Mouse (Mus musculus) CH12.LX (cell line): ENCODE data around the gene Tedc1. TPM values are rescaled to one million over a fixed set of nuclear protein-coding genes. Genes with fewer than 3 reads are reported as not detected.

Experiments used
- DNase-seq: peaks from one replicate; pipeline ENCODE4 v3.0.0-alpha.2; 2013; ENCODE audit errors: extremely low read depth
- H3K27ac ChIP-seq: 2 replicates; pipeline ENCODE4 v1.5.1; 2012; ENCODE audit warnings: low read depth, mild to moderate bottlenecking, control low read depth, moderate library complexity; ENCODE audit not compliant: insufficient read depth
- H3K27me3 ChIP-seq: replicated peaks from 2 replicates; pipeline ENCODE3; 2012; ENCODE audit warnings: inconsistent platforms
- H3K36me3 ChIP-seq, 2 experiments: replicated peaks in 1 of 2; 2 replicates each; pipeline versions ENCODE3 to v1.6.1; 2012; ENCODE audit warnings: inconsistent platforms in 1 of 2, low read length in 1 of 2, mild to moderate bottlenecking in 1 of 2, mixed read lengths in 1 of 2, moderate library complexity in 1 of 2; ENCODE audit not compliant: control insufficient read depth in 1 of 2, insufficient read depth in 1 of 2
- H3K4me1 ChIP-seq, 2 experiments: 2 replicates each; pipeline ENCODE4 v1.6.1; 2012; ENCODE audit warnings: inconsistent platforms in 1 of 2, moderate library complexity in 1 of 2; ENCODE audit not compliant: insufficient read depth in 2 of 2, control insufficient read depth in 1 of 2
- H3K4me2 ChIP-seq: 2 replicates; pipeline ENCODE4 v1.6.1; 2012; ENCODE audit warnings: low read depth, mild to moderate bottlenecking, control low read depth; ENCODE audit not compliant: poor library complexity, insufficient read depth, severe bottlenecking
- H3K4me3 ChIP-seq, 3 experiments: fragments of 150-350 bp in 1 of 3; sonication (generic) in 1 of 3; replicated peaks in 1 of 3; 2 replicates each; pipeline versions ENCODE3 to v1.5.1; 2011 to 2012; ENCODE audit warnings: low read depth in 2 of 3, low read length in 2 of 3, mild to moderate bottlenecking in 2 of 3, moderate library complexity in 2 of 3, control low read depth in 1 of 3, improper control_type of control experiment in 1 of 3, inconsistent platforms in 1 of 3, mixed read lengths in 1 of 3; ENCODE audit not compliant: poor library complexity in 1 of 3
- H3K79me2 ChIP-seq: replicated peaks from 2 replicates; pipeline ENCODE4 v1.6.1; 2012; ENCODE audit warnings: mild to moderate bottlenecking, moderate library complexity; ENCODE audit not compliant: control insufficient read depth, poor library complexity, insufficient read depth, severe bottlenecking; ENCODE audit errors: extremely low read depth
- H3K9ac ChIP-seq: 2 replicates; pipeline ENCODE4 v1.6.1; 2012; ENCODE audit warnings: low read depth, mild to moderate bottlenecking, control low read depth, moderate library complexity; ENCODE audit not compliant: insufficient read depth
- H3K9me3 ChIP-seq: replicated peaks from 2 replicates; pipeline ENCODE3; 2012; ENCODE audit warnings: low read length, inconsistent platforms, mixed read lengths
- GABPA ChIP-seq: IDR thresholded peaks from 2 replicates; pipeline ENCODE4 v1.6.1; 2012; ENCODE audit warnings: low read depth, low read length, improper control_type of control experiment, inconsistent platforms; ENCODE audit not compliant: insufficient replicate concordance
- IRF4 ChIP-seq: IDR thresholded peaks from 2 replicates; pipeline ENCODE4 v1.6.1; 2014; ENCODE audit warnings: low read depth, mild to moderate bottlenecking, inconsistent platforms, low read length, improper control_type of control experiment
- MAX ChIP-seq: IDR thresholded peaks from 2 replicates; pipeline ENCODE4 v1.6.1; 2011; ENCODE audit warnings: low read length, improper control_type of control experiment
- MAZ ChIP-seq: IDR thresholded peaks from 2 replicates; pipeline ENCODE4 v1.6.1; 2012; ENCODE audit warnings: low read depth, mild to moderate bottlenecking, inconsistent platforms, low read length, improper control_type of control experiment, moderate library complexity
- MEF2A ChIP-seq: IDR thresholded peaks from 2 replicates; pipeline ENCODE4 v1.6.1; 2014; ENCODE audit warnings: low read depth, mild to moderate bottlenecking, inconsistent platforms, low read length, improper control_type of control experiment, borderline replicate concordance
- POLR2A ChIP-seq: IDR thresholded peaks from 2 replicates; pipeline ENCODE4 v1.6.1; 2011; ENCODE audit warnings: low read depth, mild to moderate bottlenecking, improper control_type of control experiment, low read length
- RCOR1 ChIP-seq: conservative IDR thresholded peaks from 2 replicates; pipeline ENCODE4 v1.6.1; 2012; ENCODE audit warnings: low read depth, mild to moderate bottlenecking, inconsistent platforms, low read length, improper control_type of control experiment
- SMC3 ChIP-seq: IDR thresholded peaks from 2 replicates; pipeline ENCODE4 v1.6.1; 2011; ENCODE audit warnings: low read depth, low read length, improper control_type of control experiment
- TBP ChIP-seq: conservative IDR thresholded peaks from 2 replicates; pipeline ENCODE4 v1.6.1; 2011; ENCODE audit warnings: low read depth, low read length, improper control_type of control experiment
- USF2 ChIP-seq: conservative IDR thresholded peaks from 2 replicates; pipeline ENCODE4 v1.6.1; 2011; ENCODE audit warnings: low read depth, low read length, improper control_type of control experiment
- ZC3H11A ChIP-seq: IDR thresholded peaks from 2 replicates; pipeline ENCODE4 v1.6.1; 2012; ENCODE audit warnings: low read depth, mild to moderate bottlenecking, inconsistent platforms, low read length, improper control_type of control experiment
- dilution Hi-C: fragments of 300-500 bp; cut with MboI; formaldehyde crosslinking; loops from 2 replicates; pipeline ENCODE4 v1.14.3; 2020; ENCODE audit warnings: low sequenced_read_pairs; ENCODE audit not compliant: extremely low pct_unique_long_range_greater_than_20kb, extremely low pct_ligation_motif_present
- in situ Hi-C: fragments of 300-500 bp; cut with MboI; formaldehyde crosslinking; loops from 3 replicates; pipeline ENCODE4 v1.14.3; 2019; ENCODE audit warnings: low sequenced_read_pairs, low pct_ligation_motif_present, low pct_unique_long_range_greater_than_20kb, mixed read lengths
- polyA plus RNA-seq: library from polyadenylated mRNA; unstranded; fragments of >175 nt; gene quantifications from 2 replicates; pipeline ENCODE4 v1.2.1, GENCODE M21; 2012; ENCODE audit warnings: low read depth; ENCODE audit not compliant: insufficient read length
- total RNA-seq, 2 experiments: library from RNA; depleted of rRNA; stranded (reverse); fragments of 300-350 nt in 1 of 2; fragments of >200 nt in 1 of 2; gene quantifications; 2 replicates each; pipeline ENCODE4 v1.2.3; 2012 to 2014

The Tedc1 gene
- total and polyA plus RNA-seq, 3 experiments: 6.4 to 14.0 (median 9.0) TPM

- Histone ChIP-seq H3K4me1 (peaks cover 15 to 24% of the 10 kb centered on the region in 2 experiments; a peak in 3 of 4 replicates), H3K9ac (peak overlapping the region; percentile 49), H3K4me3 (peak overlapping the region; percentile 67 to 78 (median 72)), H3K27me3 (peaks cover 35% of the 10 kb centered on the region), H3K79me2 (no peaks in the 10 kb centered on the region), H3K36me3 (peaks cover 7 to 33% of the 10 kb centered on the region in 2 experiments), H3K9me3 (no peaks in the 10 kb centered on the region), H3K4me2 (peak overlapping the region; percentile 60), H3K27ac (no peak overlapping the region)
- no peak for DNase-seq
- no peak for TF ChIP-seq ZC3H11A
- peak; percentile 10; the same call in 1 of the 2 replicates for TF ChIP-seq POLR2A
- in situ Hi-C loops (loop anchor here (5.0 kb wide), 1 partner anchor 56 kb away; no protein-coding TSS in a partner anchor), dilution Hi-C loops (no loop called here)
Observed at GRCm38 (mm10) chr12:113156540-113156929, 314 bp downstream of the Tedc1 start.

DNA sequence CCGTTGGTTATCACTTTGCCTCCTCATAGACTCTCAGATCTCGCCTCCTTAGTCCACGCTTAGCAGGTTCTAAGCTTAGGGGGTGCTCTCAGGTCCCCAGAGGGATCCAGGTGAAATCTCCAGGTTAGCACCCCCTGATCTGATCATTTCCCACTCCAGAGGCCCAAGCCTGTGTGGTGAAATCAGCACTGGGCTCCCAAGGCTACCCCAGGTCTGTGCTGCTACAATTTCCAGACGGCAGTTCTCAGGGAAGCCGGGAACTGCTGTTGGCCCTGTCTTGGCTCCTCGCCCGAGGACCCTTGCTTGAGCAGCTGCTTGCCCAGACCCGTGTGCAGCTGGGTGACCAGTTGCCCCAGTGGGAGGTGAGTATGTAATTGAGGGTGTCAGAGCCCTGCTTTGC lies 781 bp downstream of the Tedc1 start:
- Histone ChIP-seq H3K36me3 (peaks cover 10 to 37% of the 10 kb centered on the region in 2 experiments), H3K4me2 (peak overlapping the region; percentile 60), H3K9me3 (no peaks in the 10 kb centered on the region), H3K27ac (no peak overlapping the region), H3K9ac (peak overlapping the region; percentile 49; the same call in 1 of the 2 replicates), H3K79me2 (no peaks in the 10 kb centered on the region), H3K4me3 (peak overlapping the region; percentile 67 to 78 (median 72)), H3K4me1 (peaks cover 15 to 24% of the 10 kb centered on the region in 2 experiments; a peak in 3 of 4 replicates), H3K27me3 (peaks cover 30% of the 10 kb centered on the region)
- dilution Hi-C loops (no loop called here), in situ Hi-C loops (loop anchor here (5.0 kb wide), 1 partner anchor 55 kb away; no protein-coding TSS in a partner anchor)
- no peak for DNase-seq
- TF ChIP-seq IRF4 (no peak), TBP (no peak), MAX (no peak), USF2 (no peak), MEF2A (no peak), SMC3 (no peak)

DNA sequence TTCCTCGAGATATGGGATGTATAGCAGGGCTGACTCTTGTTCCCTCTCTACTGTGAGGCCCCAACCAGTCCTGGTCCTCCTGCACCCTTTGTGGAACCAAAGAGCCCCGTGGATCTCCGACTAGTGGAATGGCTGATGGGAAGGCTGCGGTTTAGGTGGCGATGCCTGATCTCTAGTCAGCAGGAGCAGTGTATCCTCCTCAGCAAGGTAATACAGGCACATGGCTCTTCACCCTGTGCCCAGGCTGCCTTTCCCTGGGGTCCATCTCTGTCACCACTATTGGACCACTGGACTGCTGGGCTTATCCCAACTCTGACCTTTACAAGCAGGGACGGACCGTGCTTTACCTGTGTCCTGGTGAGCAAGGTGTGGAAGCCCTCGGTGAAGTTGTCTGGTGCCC lies 1.3 kb downstream of the Tedc1 start:
- Histone ChIP-seq H3K27ac (no peak overlapping the region), H3K27me3 (peaks cover 25% of the 10 kb centered on the region), H3K79me2 (no peaks in the 10 kb centered on the region), H3K9ac (no peak overlapping the region), H3K36me3 (peaks cover 10 to 43% of the 10 kb centered on the region in 2 experiments), H3K4me2 (no peak overlapping the region), H3K4me3 (no peak overlapping the region), H3K9me3 (no peaks in the 10 kb centered on the region), H3K4me1 (peaks cover 15 to 24% of the 10 kb centered on the region in 2 experiments; a peak in 3 of 4 replicates)
- TF ChIP-seq MAZ (no peak), GABPA (no peak), ZC3H11A (no peak), RCOR1 (no peak), SMC3 (no peak)
- in situ Hi-C loops: loop anchor here (5.0 kb wide), 1 partner anchor 55 kb away; no protein-coding TSS in a partner anchor
- no peak for DNase-seq
- dilution Hi-C loops: no loop called here
